Mouse (Mus musculus): ENCODE data around the gene Gdap2. TPM values are rescaled to one million over a fixed set of nuclear protein-coding genes. Genes with fewer than 3 reads are reported as not detected.

Gdap2 gene
- polyA plus RNA-seq, 1 experiment from 2014 or later, result 37.7 TPM

GRCm38 (mm10) chr3:100227509-100227908 is 65.3 kb downstream of the Gdap2 start:
- Histone ChIP-seq H3K4me1 (ENCODE audit: control insufficient read depth, insufficient read depth, low read length) (no peaks in the 10 kb centered on the region), H3K9me3 (replicated peaks; ENCODE audit: control insufficient read depth, low read length, poor library complexity, severe bottlenecking) (no peaks in the 10 kb centered on the region), H3K27ac (ENCODE audit: low read length) (no peak overlapping the region), H3K27me3 (ENCODE audit: control insufficient read depth, insufficient read depth, low read depth, low read length) (no peaks in the 10 kb centered on the region), H3K9ac (ENCODE audit: low read depth, low read length) (no peak overlapping the region), H3K4me3 (ENCODE audit: low read depth, low read length) (no peak overlapping the region), H3K36me3 (ENCODE audit: control insufficient read depth, insufficient read depth, low read length) (no peaks in the 10 kb centered on the region), H3K4me2 (ENCODE audit: low read length) (no peak overlapping the region)
- 83% methylated on average over 1 of the region's 1 CpGs for WGBS
- ATAC-seq, result no peak

- no peak overlapping the region for H3K4me2 ChIP-seq (ENCODE audit: low read length)
- H3K36me3 ChIP-seq (ENCODE audit: control insufficient read depth, insufficient read depth, low read length), result no peaks in the 10 kb centered on the region
- no peaks in the 10 kb centered on the region for H3K9me3 ChIP-seq (replicated peaks; ENCODE audit: control insufficient read depth, low read length, poor library complexity, severe bottlenecking)
- H3K27me3 ChIP-seq (ENCODE audit: control insufficient read depth, insufficient read depth, low read depth, low read length), result no peaks in the 10 kb centered on the region
- no peak overlapping the region for H3K4me3 ChIP-seq (ENCODE audit: low read depth, low read length)
- ATAC-seq, result no peak
- no peaks in the 10 kb centered on the region for H3K4me1 ChIP-seq (ENCODE audit: control insufficient read depth, insufficient read depth, low read length)
- 93% methylated on average over 3 of the region's 3 CpGs for WGBS
- H3K9ac ChIP-seq (ENCODE audit: low read depth, low read length), result no peak overlapping the region
- H3K27ac ChIP-seq (ENCODE audit: low read length), result no peak overlapping the region
Observed at GRCm38 (mm10) chr3:100228981-100229380, 66.8 kb downstream of the Gdap2 start.

DNA sequence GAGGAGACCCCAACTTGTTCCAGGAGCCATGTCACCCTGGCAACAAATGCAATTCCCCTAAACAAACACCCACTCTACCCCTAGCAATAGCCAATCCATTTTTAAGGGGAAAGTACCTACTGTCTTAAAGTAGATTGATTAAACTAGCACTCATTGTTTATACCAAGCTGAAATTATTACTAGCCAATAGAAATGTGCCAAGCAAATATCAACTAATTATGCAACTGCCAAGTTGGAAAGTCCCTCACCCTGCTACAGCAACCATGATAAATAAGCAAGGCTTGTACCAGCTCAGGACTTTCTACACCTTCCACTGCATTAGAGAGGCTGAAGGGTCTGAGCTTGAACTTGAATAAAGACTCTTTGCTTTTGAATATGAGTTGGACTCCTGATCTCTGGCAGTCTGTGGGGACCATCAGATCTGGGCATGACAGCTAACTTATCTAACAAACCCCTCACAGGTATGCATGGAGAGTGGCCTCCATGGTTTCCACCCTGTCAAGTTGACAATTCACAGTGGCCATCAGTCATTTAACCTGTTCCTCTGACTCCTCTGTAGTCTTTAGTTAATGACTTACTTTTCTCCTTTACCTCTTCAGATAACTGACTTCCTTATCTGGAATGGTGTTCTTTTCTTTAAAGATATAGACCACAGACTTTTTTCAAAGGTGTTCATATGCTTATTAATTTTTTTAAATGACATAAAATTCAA is 74.7 kb downstream of the Gdap2 start:
- H3K9me3 ChIP-seq (replicated peaks; ENCODE audit: control insufficient read depth, low read length, poor library complexity, severe bottlenecking), result no peaks in the 10 kb centered on the region
- H3K27me3 ChIP-seq (ENCODE audit: control insufficient read depth, insufficient read depth, low read depth, low read length), result no peaks in the 10 kb centered on the region
- no peak overlapping the region for H3K9ac ChIP-seq (ENCODE audit: low read depth, low read length)
- no peak for ATAC-seq
- no peak overlapping the region for H3K27ac ChIP-seq (ENCODE audit: low read length)
- no peak overlapping the region for H3K4me3 ChIP-seq (ENCODE audit: low read depth, low read length)
- H3K4me1 ChIP-seq (ENCODE audit: control insufficient read depth, insufficient read depth, low read length), result no peaks in the 10 kb centered on the region
- H3K4me2 ChIP-seq (ENCODE audit: low read length), result no peak overlapping the region
- H3K36me3 ChIP-seq (ENCODE audit: control insufficient read depth, insufficient read depth, low read length), result no peaks in the 10 kb centered on the region

- no peaks in the 10 kb centered on the region for H3K36me3 ChIP-seq (ENCODE audit: control insufficient read depth, insufficient read depth, low read length)
- no peak overlapping the region for H3K4me2 ChIP-seq (ENCODE audit: low read length)
- no peaks in the 10 kb centered on the region for H3K27me3 ChIP-seq (ENCODE audit: control insufficient read depth, insufficient read depth, low read depth, low read length)
- H3K27ac ChIP-seq (ENCODE audit: low read length), result no peak overlapping the region
- H3K9ac ChIP-seq (ENCODE audit: low read depth, low read length), result no peak overlapping the region
- no peak overlapping the region for H3K4me3 ChIP-seq (ENCODE audit: low read depth, low read length)
- 93% methylated on average over 4 of the region's 4 CpGs for WGBS
- no peaks in the 10 kb centered on the region for H3K9me3 ChIP-seq (replicated peaks; ENCODE audit: control insufficient read depth, low read length, poor library complexity, severe bottlenecking)
- H3K4me1 ChIP-seq (ENCODE audit: control insufficient read depth, insufficient read depth, low read length), result no peaks in the 10 kb centered on the region
- no peak for ATAC-seq
Observed at GRCm38 (mm10) chr3:100242230-100242629, 80.0 kb downstream of the Gdap2 start.

DNA sequence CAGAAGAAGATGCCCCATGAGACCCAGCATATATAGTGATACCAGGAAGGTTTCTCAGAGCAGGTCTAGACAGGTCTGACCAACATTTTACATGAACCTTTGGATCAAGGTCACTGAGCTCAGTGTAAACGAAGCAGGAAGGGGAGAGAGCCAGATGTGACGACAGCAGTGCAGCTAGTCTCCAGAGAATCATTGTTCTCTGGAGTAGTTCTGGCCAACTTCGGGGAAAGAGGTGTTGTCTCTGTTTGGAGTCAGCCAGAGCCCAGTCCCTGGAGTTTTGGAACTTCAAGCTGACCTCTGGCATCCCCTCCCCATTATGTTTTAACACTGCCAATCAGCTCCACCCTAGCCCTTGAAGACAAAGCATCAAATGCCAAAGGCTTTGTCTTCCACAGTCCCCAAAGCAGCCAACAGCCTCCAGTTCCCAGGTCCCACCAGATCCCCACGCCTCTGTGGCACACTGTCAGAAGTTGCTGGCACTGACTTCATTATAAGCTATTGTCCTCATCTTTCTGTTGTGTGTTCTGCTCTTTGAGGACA is 84.2 kb downstream of the Gdap2 start:
- Histone ChIP-seq H3K27ac (ENCODE audit: low read length) (no peak overlapping the region), H3K9me3 (replicated peaks; ENCODE audit: control insufficient read depth, low read length, poor library complexity, severe bottlenecking) (no peaks in the 10 kb centered on the region), H3K4me3 (ENCODE audit: low read depth, low read length) (no peak overlapping the region), H3K4me2 (ENCODE audit: low read length) (no peak overlapping the region), H3K36me3 (ENCODE audit: control insufficient read depth, insufficient read depth, low read length) (no peaks in the 10 kb centered on the region), H3K27me3 (ENCODE audit: control insufficient read depth, insufficient read depth, low read depth, low read length) (no peaks in the 10 kb centered on the region), H3K4me1 (ENCODE audit: control insufficient read depth, insufficient read depth, low read length) (no peaks in the 10 kb centered on the region), H3K9ac (ENCODE audit: low read depth, low read length) (no peak overlapping the region)
- ATAC-seq, result no peak
- 62% methylated on average over 4 of the region's 4 CpGs for WGBS

Other genes with a start within 250 kb of the Gdap2 start
- 32.0 and 44.2 TPM in 2 replicates for gene Wdr3, start within 50 bp of the Gdap2 start, polyA plus RNA-seq (2015; fragmentation: Nextera tagmentation; extraction: Ambion mirVana)

All from midbrain, embryonic 16.5 days (tissue).